Mouse (Mus musculus) limb, embryonic 13.5 days (tissue): ENCODE data around the gene Sorcs2. TPM values are rescaled to one million over a fixed set of nuclear protein-coding genes. Genes with fewer than 3 reads are reported as not detected.

ENCODE experiments used
- ATAC-seq: fragments of 200-750 bp; cut with Nextera tagmentation; 2 replicates; pipeline ENCODE4 v1.8.0; 2017; ENCODE audit warnings: low read depth, moderate number of reproducible peaks, moderate TSS enrichment; ENCODE audit not compliant: low FRiP score
- H3K27ac ChIP-seq: fragments of 300-500 bp; sonication (generic); 2 replicates; pipeline ENCODE4 v1.5.1; 2015; ENCODE audit warnings: inconsistent platforms, mild to moderate bottlenecking, moderate library complexity
- H3K27me3 ChIP-seq: fragments of 300-500 bp; sonication (generic); 2 replicates; pipeline ENCODE4 v1.6.1; 2015; ENCODE audit warnings: mild to moderate bottlenecking, inconsistent platforms
- H3K36me3 ChIP-seq: fragments of 300-500 bp; sonication (generic); 2 replicates; pipeline ENCODE4 v1.6.1; 2015; ENCODE audit warnings: inconsistent platforms, mild to moderate bottlenecking, moderate library complexity
- H3K4me1 ChIP-seq: fragments of 300-500 bp; sonication (generic); 2 replicates; pipeline ENCODE4 v1.6.1; 2015; ENCODE audit warnings: inconsistent platforms
- H3K4me2 ChIP-seq: fragments of 300-500 bp; sonication (generic); replicated peaks from 2 replicates; pipeline ENCODE4 v1.6.1; 2015; ENCODE audit warnings: inconsistent platforms, mild to moderate bottlenecking, moderate library complexity
- H3K4me3 ChIP-seq: fragments of 300-500 bp; sonication (generic); 2 replicates; pipeline ENCODE4 v1.5.1; 2015; ENCODE audit warnings: moderate library complexity, mild to moderate bottlenecking, inconsistent platforms
- H3K9ac ChIP-seq: fragments of 300-500 bp; sonication (generic); 2 replicates; pipeline ENCODE4 v1.6.1; 2015; ENCODE audit warnings: mild to moderate bottlenecking, inconsistent platforms
- H3K9me3 ChIP-seq: fragments of 300-500 bp; sonication (generic); 2 replicates; pipeline ENCODE4 v1.6.1; 2016; ENCODE audit warnings: inconsistent platforms
- WGBS: fragments of 180-500 bp; shearing (Covaris S2); methylation state at CpG from one replicate; pipeline ENCODE4 v1.1.7; 2015; 5-methylcytosine and 5-hydroxymethylcytosine counted together
- polyA plus RNA-seq: library from polyadenylated mRNA; unstranded; fragments of >200 nt; fragmentation: Nextera tagmentation; extraction: Ambion mirVana; gene quantifications from 2 replicates; pipeline ENCODE4 v1.2.1, GENCODE M21; 2015

The Sorcs2 gene
- polyA plus RNA-seq, 1 experiment from 2014 or later: 23.0 TPM

DNA sequence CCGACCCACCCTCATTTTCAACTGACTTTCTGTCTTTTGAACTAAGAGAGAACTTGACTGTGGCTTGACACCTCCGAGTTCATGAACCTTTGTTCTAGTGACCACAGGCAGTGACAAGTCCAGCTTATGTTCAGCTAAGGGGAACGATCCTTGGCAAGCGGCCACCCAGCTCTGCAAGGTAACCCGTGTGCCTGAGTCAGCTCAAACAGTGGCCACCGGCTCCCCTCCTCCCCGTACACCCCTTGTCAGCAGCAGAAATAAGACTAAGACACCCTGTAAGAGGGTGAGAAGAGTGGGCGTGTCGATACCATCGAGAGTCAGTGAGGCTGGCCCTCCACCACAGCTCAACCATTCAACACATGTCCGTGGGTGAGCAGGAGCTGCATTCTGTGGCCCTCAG, 221.5 kb downstream of the Sorcs2 start:
- 85% methylated on average over 11 of the region's 11 CpGs for WGBS
- Histone ChIP-seq H3K36me3 (no peaks in the 10 kb centered on the region), H3K27me3 (no peaks in the 10 kb centered on the region), H3K27ac (no peak overlapping the region), H3K9ac (no peak overlapping the region), H3K9me3 (no peaks in the 10 kb centered on the region), H3K4me1 (peaks cover 31% of the 10 kb centered on the region), H3K4me3 (no peak overlapping the region), H3K4me2 (no peak overlapping the region)
- ATAC-seq: no peak

DNA sequence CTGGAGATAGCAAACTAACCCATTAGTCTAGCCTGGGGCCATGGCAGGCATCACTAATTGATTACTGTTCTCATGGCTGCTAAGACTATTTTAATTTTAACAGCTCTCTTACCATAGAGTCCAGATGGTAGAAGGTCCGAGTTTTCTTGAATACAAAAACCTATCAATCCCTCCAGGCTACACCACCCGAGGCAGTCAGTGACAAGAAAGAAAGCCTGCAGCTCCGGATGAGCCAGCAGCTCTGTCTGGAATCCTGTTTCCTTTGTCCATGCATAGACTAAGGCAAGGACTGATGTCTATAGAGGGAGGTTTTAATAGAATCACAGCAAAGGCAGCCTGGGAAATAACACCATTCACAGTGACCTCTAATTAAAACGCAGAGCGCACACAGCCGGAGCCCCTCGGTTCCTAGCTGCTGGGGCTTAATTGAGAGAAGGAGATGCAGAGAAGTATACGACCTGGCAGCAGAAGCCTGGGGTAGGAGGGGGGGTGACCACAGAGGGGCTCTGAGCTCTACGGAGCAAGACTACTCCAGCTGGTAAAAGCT, 223.3 kb downstream of the Sorcs2 start:
- Histone ChIP-seq H3K9ac (no peak overlapping the region), H3K36me3 (no peaks in the 10 kb centered on the region), H3K27ac (no peak overlapping the region), H3K4me1 (peaks cover 35% of the 10 kb centered on the region), H3K27me3 (no peaks in the 10 kb centered on the region), H3K4me2 (peak overlapping the region; percentile 17), H3K9me3 (no peaks in the 10 kb centered on the region), H3K4me3 (no peak overlapping the region)
- ATAC-seq: peak; percentile 78
- WGBS: 13% methylated on average over 9 of the region's 9 CpGs

DNA sequence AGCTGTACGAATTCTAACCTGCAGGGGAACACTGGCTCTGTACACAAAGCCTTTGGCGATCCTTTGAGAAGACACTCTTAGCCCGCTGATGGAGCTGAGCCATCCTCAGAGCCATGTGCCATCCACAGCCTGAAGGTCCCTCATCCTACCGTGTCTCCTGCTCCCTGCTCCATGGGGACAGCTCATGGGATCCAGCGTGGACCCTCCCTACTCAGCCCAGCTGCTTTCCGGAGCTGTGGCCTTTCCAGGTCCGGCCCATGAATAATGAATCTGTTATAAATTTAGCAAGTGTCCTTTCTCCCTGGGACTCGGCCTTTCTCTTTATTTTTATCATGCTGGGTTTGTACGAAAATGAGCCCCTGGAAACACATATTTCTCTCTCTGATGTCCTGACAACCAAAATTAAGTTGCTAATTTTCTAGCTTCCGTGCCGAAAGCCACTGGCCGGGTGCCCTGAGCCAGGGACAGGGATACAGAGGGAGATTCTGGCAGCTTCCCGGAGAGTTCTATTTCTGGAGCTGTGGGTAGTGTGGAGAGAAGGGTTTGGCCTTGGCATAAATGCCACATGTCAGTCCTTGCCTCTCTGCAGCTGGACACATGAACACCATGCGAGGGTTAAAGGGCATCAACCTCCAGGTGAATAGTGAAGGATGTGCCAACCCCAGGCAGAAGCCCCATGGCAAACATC, 228.8 kb downstream of the Sorcs2 start:
- Histone ChIP-seq H3K9ac (no peak overlapping the region), H3K4me3 (no peak overlapping the region), H3K9me3 (no peaks in the 10 kb centered on the region), H3K36me3 (no peaks in the 10 kb centered on the region), H3K4me2 (no peak overlapping the region), H3K4me1 (peaks cover 17% of the 10 kb centered on the region), H3K27me3 (no peaks in the 10 kb centered on the region), H3K27ac (no peak overlapping the region)
- 74% methylated on average over 14 of the region's 14 CpGs for WGBS
- no peak for ATAC-seq

DNA sequence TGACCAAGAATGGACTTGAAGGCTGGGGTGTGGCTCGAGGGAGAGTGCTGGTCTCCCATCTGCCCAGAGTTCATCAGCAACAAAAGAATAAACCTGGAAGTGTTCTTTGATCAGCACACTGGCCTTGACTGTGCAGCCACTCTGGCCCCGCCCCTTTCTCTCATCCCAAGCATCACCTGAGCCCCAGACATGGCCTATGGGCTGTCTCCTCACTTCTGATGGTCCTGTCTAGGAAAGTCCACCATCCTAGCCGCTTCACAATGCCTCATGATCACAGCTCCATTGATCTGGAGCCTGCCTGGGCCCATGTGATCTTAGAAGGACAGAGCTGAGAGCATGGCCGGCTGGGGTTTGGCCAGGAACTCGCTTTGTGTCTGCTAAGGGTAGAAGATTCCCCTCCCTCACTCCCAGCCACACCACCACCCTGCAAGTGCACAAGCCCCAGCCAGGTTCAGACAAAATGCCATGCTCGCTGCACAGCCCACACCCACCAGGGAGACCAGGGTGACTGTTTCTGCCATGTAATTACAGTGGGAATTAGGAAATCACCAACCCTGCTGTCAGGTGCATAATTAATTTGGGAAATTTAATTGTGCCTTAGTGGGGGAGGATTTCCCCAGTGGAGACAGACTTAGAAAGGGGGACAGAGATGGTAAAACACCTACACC, 231.5 kb downstream of the Sorcs2 start:
- Histone ChIP-seq H3K4me3 (no peak overlapping the region), H3K27me3 (no peaks in the 10 kb centered on the region), H3K4me2 (no peak overlapping the region), H3K36me3 (no peaks in the 10 kb centered on the region), H3K4me1 (peaks cover 29% of the 10 kb centered on the region), H3K27ac (no peak overlapping the region), H3K9ac (no peak overlapping the region), H3K9me3 (no peaks in the 10 kb centered on the region)
- WGBS: 76% methylated on average over 6 of the region's 6 CpGs
- no peak for ATAC-seq

DNA sequence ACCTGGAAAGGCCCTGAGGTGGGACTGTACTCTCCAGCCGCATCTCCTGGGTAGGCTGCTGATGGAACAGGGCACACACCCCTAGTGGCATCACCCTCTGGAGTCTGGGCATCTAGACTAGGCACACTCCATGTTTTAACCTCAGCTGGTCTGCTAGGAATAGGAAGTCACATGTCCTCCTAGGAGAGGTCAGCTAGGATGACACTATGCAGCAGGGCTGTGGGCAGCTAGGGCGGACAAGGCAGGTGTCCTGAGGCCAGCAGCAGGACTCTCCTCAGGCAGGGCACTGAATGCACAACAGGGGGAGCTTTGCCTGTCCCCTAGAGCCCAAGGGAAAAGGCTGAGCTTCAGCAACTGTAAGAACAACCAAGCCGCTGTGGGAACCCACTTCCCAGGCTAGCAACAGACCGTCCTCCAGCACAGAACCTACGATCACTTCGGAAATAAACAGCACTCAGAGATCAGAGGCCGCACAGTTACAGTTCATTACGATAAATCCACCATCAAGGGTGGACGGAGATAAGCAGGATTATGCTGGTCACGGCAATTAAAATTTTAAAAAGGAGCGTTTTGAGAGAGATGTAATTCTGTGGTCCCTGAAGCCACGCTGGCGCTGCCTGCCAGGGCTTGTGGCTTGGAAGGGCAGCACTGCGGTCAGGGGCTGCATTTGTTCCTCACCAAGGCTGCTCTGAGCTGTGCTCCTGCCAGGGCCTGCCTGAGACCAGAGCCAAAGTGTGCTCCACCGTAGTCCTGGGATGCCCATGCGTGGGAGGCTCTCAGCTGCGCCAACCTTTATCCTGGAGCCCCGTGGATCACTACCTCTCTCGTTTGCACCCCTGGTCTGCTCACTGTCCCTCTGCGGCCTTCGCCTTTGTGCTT, 232.3 kb downstream of the Sorcs2 start:
- no peak for ATAC-seq
- Histone ChIP-seq H3K4me3 (no peak overlapping the region), H3K9ac (no peak overlapping the region), H3K27me3 (no peaks in the 10 kb centered on the region), H3K9me3 (no peaks in the 10 kb centered on the region), H3K27ac (no peak overlapping the region), H3K4me1 (peaks cover 33% of the 10 kb centered on the region), H3K4me2 (no peak overlapping the region), H3K36me3 (no peaks in the 10 kb centered on the region)
- 82% methylated on average over 21 of the region's 21 CpGs for WGBS

DNA sequence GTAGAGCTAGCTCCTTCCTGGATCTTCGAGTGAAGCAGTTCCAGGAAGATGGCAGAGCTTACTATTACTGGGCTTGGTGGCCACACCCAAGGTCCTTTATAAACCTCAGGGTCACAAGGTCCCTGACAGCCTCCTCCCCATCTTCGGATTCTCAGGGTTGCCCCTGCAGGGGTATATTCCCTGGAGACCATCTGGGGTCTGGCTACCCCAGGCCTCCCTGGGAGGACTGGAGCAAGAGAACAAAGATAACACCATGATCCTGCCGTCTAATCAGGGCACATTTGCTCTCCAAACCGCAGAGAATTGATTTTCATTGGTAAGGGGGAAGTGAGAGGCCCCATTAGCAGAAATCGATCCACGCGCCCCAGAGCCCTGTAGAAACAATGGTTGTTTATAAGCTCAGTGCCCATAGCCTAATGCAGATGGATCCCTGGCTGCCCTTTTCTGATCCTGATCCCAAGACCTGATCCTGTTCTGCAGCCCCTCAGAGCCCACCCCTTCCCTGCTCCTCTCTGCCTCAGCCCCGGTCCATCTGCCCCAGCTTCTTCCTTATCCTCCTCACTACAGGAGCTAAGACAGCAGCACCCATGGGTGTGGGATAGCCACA, 243.0 kb downstream of the Sorcs2 start:
- no peak overlapping the region for H3K4me2 ChIP-seq
- H3K27me3 ChIP-seq: 0 out of 2 replicates have a peak, but pooled peaks cover 2% of the 10 kb centered on the region
- peaks cover 36% of the 10 kb centered on the region for H3K4me1 ChIP-seq
- H3K9ac ChIP-seq: no peak overlapping the region
- no peak overlapping the region for H3K27ac ChIP-seq
- H3K4me3 ChIP-seq: no peak overlapping the region
- no peaks in the 10 kb centered on the region for H3K36me3 ChIP-seq
- no peak for ATAC-seq
- WGBS: 59% methylated on average over 8 of the region's 8 CpGs
- H3K9me3 ChIP-seq: no peaks in the 10 kb centered on the region

DNA sequence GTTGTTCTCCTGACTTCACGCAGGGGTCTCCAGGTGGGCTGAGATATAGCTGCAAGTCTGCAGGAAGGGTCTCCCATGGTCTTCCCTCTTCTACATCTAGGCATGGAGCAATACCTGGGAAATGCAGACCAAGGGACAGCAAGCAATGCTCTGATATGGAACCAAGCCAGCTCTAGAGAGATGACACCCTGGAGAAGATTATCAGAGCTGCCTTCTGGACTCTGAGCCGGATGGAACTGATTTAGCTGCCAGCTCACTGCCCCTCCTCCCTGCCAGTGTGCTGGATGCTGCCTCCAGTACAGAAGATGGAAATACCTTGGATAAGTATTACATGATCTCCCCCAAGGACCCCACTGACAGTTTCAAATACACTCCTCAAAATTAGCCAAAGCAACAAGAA, 244.7 kb downstream of the Sorcs2 start:
- H3K36me3 ChIP-seq: no peaks in the 10 kb centered on the region
- 0 out of 2 replicates have a peak, but pooled peaks cover 2% of the 10 kb centered on the region for H3K27me3 ChIP-seq
- no peak overlapping the region for H3K9ac ChIP-seq
- H3K27ac ChIP-seq: no peak overlapping the region
- no peak overlapping the region for H3K4me2 ChIP-seq
- ATAC-seq: no peak
- 75% methylated on average over 2 of the region's 2 CpGs for WGBS
- no peaks in the 10 kb centered on the region for H3K9me3 ChIP-seq
- peaks cover 36% of the 10 kb centered on the region for H3K4me1 ChIP-seq
- H3K4me3 ChIP-seq: no peak overlapping the region

DNA sequence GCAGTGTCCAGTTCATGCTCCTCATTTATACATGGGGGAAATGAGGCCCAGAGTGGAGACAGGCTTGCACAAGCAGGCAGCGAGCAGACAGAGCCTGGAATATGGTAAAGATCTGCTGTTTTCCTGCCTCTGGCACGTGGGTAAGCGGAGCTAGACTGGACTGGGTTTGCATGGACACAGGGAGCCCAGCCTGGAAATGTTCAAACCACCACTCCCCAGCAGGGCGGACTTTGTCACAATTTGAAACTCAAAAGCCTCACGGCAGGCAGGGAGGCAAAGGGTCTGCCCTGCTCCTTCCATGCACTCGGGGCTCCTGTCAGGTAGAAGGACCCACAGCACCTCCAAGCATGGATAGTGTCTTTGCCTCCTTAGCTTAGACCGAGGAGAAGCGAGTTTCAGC, 246.9 kb downstream of the Sorcs2 start:
- Histone ChIP-seq H3K4me3 (no peak overlapping the region), H3K27ac (no peak overlapping the region), H3K27me3 (0 out of 2 replicates have a peak, but pooled peaks cover 2% of the 10 kb centered on the region), H3K4me2 (no peak overlapping the region), H3K9ac (no peak overlapping the region), H3K4me1 (peaks cover 27% of the 10 kb centered on the region), H3K36me3 (no peaks in the 10 kb centered on the region), H3K9me3 (no peaks in the 10 kb centered on the region)
- WGBS: 69% methylated on average over 8 of the region's 8 CpGs
- no peak for ATAC-seq

DNA sequence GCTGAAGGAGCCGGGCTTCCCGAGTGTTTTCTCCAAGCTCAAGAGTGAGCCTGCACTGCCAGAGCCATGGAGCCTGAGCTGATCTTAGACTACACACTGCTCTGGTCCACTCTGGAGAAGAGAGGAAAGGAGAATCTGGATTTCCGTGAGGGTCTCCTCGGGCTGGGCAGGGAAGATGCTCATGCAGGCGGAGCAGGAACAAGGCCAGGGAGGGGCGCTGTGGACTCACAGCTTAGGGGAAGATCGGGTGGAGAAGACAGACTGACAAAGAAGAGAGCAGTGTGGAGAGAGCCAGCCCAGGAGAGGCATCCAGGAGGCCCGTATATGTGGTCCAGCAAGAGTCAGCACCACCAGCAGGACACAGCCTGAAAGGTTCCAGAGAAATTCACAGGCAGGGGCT, 248.8 kb downstream of the Sorcs2 start:
- Histone ChIP-seq H3K9me3 (no peaks in the 10 kb centered on the region), H3K4me2 (no peak overlapping the region), H3K27me3 (no peaks in the 10 kb centered on the region), H3K4me3 (no peak overlapping the region), H3K27ac (no peak overlapping the region), H3K4me1 (0 out of 2 replicates have a peak, but pooled peaks cover 13% of the 10 kb centered on the region), H3K9ac (no peak overlapping the region), H3K36me3 (no peaks in the 10 kb centered on the region)
- 61% methylated on average over 8 of the region's 8 CpGs for WGBS
- ATAC-seq: no peak

DNA sequence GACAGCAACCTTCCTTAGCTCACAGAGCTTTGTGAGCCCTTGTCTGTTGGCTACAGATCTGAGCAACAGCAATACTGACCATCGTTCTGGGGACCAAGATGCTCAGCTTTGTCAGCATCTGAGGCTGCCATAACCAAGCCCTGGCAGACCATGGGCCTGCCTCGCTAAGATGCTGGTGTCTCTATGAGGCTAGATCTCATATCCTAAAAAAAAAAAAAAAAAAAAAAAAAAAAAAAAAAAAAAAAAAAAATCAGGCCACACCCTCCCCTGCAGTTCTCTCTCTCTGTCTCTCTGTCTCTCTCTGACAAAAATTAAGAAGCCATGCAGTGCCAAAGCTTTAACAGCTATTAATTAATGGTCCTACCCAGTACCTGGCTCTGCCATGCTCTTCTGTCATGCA, 251.3 kb downstream of the Sorcs2 start:
- H3K4me2 ChIP-seq: no peak overlapping the region
- no peak overlapping the region for H3K27ac ChIP-seq
- no peak overlapping the region for H3K9ac ChIP-seq
- H3K4me3 ChIP-seq: no peak overlapping the region
- 73% methylated on average over 2 of the region's 2 CpGs for WGBS
- no peak for ATAC-seq
- H3K9me3 ChIP-seq: no peaks in the 10 kb centered on the region
- 0 out of 2 replicates have a peak, but pooled peaks cover 5% of the 10 kb centered on the region for H3K4me1 ChIP-seq
- no peaks in the 10 kb centered on the region for H3K27me3 ChIP-seq
- no peaks in the 10 kb centered on the region for H3K36me3 ChIP-seq

DNA sequence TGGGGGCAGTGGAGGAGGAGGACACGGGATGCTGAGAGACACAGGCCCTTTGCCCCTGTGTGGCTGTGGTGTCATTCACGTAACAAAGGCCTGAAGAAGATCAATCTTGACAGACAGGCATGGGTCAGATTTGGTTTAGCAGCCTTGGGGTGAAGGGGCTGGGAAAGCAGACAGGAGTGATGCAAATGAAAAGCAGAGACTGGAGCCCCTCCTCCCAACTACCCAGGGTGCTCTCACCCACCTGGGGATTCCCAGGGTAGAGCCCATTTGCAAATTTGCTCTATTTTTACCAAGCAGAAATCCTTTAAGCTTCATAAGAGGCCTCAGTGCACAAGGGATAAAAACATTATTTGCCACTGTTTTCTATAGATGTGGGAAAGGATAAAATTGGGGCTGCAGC, 253.4 kb downstream of the Sorcs2 start:
- Histone ChIP-seq H3K9me3 (no peaks in the 10 kb centered on the region), H3K4me1 (no peaks in the 10 kb centered on the region)
- 50% methylated on average over 2 of the region's 2 CpGs for WGBS

More for the DNA sequence above, 253.4 kb downstream of the Sorcs2 start:
- Histone ChIP-seq H3K4me2 (no peak overlapping the region), H3K9ac (no peak overlapping the region), H3K27me3 (0 out of 2 replicates have a peak, but pooled peaks cover 5% of the 10 kb centered on the region), H3K4me3 (no peak overlapping the region), H3K27ac (no peak overlapping the region), H3K36me3 (no peaks in the 10 kb centered on the region)
- no peak for ATAC-seq
